Mouse (Mus musculus): ENCODE measurements around the gene Ccdc142. TPM values are rescaled to one million over a fixed set of nuclear protein-coding genes. Genes with fewer than 3 reads are reported as not detected.

Gene Ccdc142
- polyA plus RNA-seq, 1 experiment from 2014 or later = 3.0 TPM

DNA sequence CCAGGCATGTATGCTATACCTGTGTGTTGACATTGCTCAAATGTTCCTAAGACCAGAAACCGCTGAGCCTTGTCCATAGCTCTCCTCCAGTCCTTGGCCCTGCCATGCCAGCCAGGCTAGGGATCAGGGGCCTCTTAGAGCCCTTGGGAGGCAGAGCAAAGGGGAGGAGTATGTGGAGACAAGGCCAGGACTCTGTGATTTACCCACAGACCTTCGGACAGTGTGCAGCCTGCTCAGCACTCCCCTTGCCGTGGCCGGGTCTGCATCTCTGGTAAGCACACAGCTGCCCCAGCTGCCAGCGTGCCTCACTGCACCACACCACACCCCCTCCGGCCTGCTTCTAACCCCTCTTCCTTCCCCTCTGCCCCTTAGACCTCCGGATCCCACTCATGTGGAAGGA, 45.9 kb downstream of the Ccdc142 start:
- no peak for ATAC-seq (replicated peaks; ENCODE audit: low FRiP score)
- no peaks in the 10 kb centered on the region for H3K27me3 ChIP-seq (ENCODE audit: control insufficient read depth, insufficient read depth, low read length)
- no peak overlapping the region; the same call in 1 of the 2 replicates for H3K9ac ChIP-seq (ENCODE audit: low read length)
- H3K4me3 ChIP-seq (ENCODE audit: low read depth, low read length) = no peak overlapping the region
- WGBS = 66% methylated on average over 7 of the region's 7 CpGs
- no peak for DNase-seq (ENCODE audit: low spot score)
- no peaks in the 10 kb centered on the region for H3K9me3 ChIP-seq (ENCODE audit: control insufficient read depth, low read length)
- H3K27ac ChIP-seq (ENCODE audit: low read depth, low read length) = no peak overlapping the region
- no peak overlapping the region for H3K4me2 ChIP-seq (ENCODE audit: low read depth, low read length, severe bottlenecking)
- H3K4me1 ChIP-seq (replicated peaks; ENCODE audit: control insufficient read depth, insufficient read depth, low read length) = peaks cover 3% of the 10 kb centered on the region
- no peaks in the 10 kb centered on the region; the same call in 1 of the 2 replicates for H3K36me3 ChIP-seq (ENCODE audit: control insufficient read depth, insufficient read depth, low read length)

DNA sequence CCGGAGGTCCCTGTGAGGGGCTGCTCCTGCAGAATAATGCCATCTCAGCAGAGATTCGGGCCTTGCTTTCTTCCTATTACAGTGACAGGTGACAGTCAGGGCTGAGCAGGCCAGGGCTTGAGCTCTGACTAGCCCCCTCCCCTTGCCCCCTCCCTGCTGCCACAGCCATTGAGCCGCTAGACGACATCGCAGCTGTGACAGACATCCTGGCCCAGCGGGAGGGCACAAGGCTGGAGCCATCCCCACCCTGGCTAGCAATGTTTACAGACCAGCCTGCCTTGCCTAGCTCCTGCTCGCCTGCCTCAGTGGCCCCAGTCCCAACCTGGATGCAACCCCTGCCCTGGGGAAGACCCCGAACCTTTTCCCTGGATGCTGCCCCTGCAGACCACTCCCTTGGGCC, 50.3 kb downstream of the Ccdc142 start:
- Histone ChIP-seq H3K4me1 (replicated peaks; ENCODE audit: control insufficient read depth, insufficient read depth, low read length) (peaks cover 6% of the 10 kb centered on the region; the same call in 1 of the 2 replicates), H3K9ac (ENCODE audit: low read length) (no peak overlapping the region), H3K36me3 (ENCODE audit: control insufficient read depth, insufficient read depth, low read length) (no peaks in the 10 kb centered on the region; the same call in 1 of the 2 replicates), H3K9me3 (ENCODE audit: control insufficient read depth, low read length) (no peaks in the 10 kb centered on the region), H3K27ac (ENCODE audit: low read depth, low read length) (no peak overlapping the region), H3K4me2 (ENCODE audit: low read depth, low read length, severe bottlenecking) (no peak overlapping the region), H3K27me3 (ENCODE audit: control insufficient read depth, insufficient read depth, low read length) (no peaks in the 10 kb centered on the region), H3K4me3 (ENCODE audit: low read depth, low read length) (no peak overlapping the region)
- DNase-seq (ENCODE audit: low spot score) (no peak), ATAC-seq (replicated peaks; ENCODE audit: low FRiP score) (no peak)
- WGBS = 32% methylated on average over 8 of the region's 8 CpGs

DNA sequence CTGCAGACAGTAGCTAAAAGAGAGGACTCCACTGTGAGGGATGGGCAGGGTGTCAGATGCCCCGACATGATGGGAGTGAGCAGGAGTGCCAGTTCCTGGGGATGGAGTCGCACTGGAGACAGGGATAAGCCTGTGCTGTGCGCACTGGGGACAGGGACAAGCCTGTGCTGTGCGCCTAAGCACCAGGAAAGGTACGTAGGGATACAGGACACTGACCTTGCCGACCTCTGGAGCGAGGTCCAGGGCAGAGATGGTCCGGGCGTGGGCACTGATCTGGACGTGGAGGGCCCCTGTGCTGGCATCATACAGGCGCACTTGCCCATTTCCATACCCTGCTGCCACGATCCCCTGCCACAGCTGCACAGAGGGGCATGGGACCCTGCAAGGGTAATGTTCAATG, 51.6 kb downstream of the Ccdc142 start:
- Histone ChIP-seq H3K36me3 (ENCODE audit: control insufficient read depth, insufficient read depth, low read length) (no peaks in the 10 kb centered on the region; the same call in 1 of the 2 replicates), H3K9me3 (ENCODE audit: control insufficient read depth, low read length) (no peaks in the 10 kb centered on the region), H3K4me3 (ENCODE audit: low read depth, low read length) (no peak overlapping the region), H3K4me1 (replicated peaks; ENCODE audit: control insufficient read depth, insufficient read depth, low read length) (peaks cover 6% of the 10 kb centered on the region; the same call in 1 of the 2 replicates), H3K4me2 (ENCODE audit: low read depth, low read length, severe bottlenecking) (no peak overlapping the region), H3K27ac (ENCODE audit: low read depth, low read length) (no peak overlapping the region), H3K27me3 (ENCODE audit: control insufficient read depth, insufficient read depth, low read length) (no peaks in the 10 kb centered on the region), H3K9ac (ENCODE audit: low read length) (no peak overlapping the region)
- 81% methylated on average over 12 of the region's 12 CpGs for WGBS
- no peak for ATAC-seq (replicated peaks; ENCODE audit: low FRiP score)
- no peak for DNase-seq (ENCODE audit: low spot score)

DNA sequence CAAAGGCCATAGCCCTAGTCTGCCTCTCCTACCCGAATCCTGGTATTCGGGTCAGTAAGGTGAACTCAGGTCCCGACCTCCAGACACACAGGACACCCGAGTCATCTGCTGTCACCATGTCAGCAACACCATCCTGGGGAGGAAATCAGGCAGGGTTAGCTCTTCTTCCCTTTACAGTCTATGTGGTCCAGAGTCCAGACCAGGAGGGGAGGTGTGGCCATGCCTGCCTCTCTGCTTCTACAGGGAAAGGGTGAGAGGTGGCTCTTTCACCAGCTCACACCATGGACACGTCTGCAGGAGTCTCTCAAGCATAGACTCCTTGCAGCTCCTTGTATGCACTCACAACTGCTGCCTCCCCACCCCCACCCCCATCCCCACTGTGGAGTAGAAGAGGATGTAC, 52.1 kb downstream of the Ccdc142 start:
- no peak overlapping the region for H3K4me2 ChIP-seq (ENCODE audit: low read depth, low read length, severe bottlenecking)
- no peak overlapping the region for H3K9ac ChIP-seq (ENCODE audit: low read length)
- no peaks in the 10 kb centered on the region for H3K9me3 ChIP-seq (ENCODE audit: control insufficient read depth, low read length)
- no peaks in the 10 kb centered on the region; the same call in 1 of the 2 replicates for H3K36me3 ChIP-seq (ENCODE audit: control insufficient read depth, insufficient read depth, low read length)
- no peak overlapping the region for H3K27ac ChIP-seq (ENCODE audit: low read depth, low read length)
- DNase-seq (ENCODE audit: low spot score) = no peak
- WGBS = 74% methylated on average over 5 of the region's 5 CpGs
- no peaks in the 10 kb centered on the region for H3K27me3 ChIP-seq (ENCODE audit: control insufficient read depth, insufficient read depth, low read length)
- no peak for ATAC-seq (replicated peaks; ENCODE audit: low FRiP score)
- no peak overlapping the region for H3K4me3 ChIP-seq (ENCODE audit: low read depth, low read length)
- H3K4me1 ChIP-seq (replicated peaks; ENCODE audit: control insufficient read depth, insufficient read depth, low read length) = peaks cover 6% of the 10 kb centered on the region; the same call in 1 of the 2 replicates

DNA sequence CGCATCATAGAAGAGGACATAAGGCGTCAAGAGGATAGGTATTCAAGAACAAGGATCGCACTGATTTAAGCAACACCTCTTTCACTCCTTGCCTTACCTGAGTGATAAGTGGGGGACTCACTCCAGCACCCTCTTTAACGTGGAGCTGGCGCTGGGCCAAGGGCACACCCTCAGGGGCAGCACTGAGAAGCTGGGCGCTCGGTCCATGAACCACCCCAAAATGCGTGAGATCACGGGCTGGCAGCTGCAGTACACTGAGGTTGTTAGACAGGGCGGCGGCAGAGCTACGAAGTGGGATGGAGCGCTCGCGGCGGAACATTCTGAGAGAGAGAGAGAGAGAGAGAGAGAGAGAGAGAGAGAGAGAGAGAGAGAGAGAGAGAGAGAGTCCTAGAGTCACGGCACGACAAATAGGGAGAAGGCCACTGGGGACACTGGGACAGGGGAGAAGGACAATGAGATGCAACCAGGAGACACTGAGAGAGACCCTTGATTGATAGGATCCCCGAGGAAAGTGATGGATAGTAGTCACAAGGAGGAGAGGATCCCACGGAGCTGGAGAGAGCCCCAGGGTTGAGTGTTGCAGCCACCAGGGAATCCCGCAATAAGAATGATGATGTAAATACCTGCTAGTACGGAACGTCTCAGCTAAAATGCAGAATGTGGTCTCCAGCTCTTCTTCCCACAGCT, 54.3 kb downstream of the Ccdc142 start:
- Histone ChIP-seq H3K9me3 (ENCODE audit: control insufficient read depth, low read length) (no peaks in the 10 kb centered on the region), H3K27ac (ENCODE audit: low read depth, low read length) (no peak overlapping the region)
- WGBS = 7% methylated on average over 23 of the region's 23 CpGs

DNA sequence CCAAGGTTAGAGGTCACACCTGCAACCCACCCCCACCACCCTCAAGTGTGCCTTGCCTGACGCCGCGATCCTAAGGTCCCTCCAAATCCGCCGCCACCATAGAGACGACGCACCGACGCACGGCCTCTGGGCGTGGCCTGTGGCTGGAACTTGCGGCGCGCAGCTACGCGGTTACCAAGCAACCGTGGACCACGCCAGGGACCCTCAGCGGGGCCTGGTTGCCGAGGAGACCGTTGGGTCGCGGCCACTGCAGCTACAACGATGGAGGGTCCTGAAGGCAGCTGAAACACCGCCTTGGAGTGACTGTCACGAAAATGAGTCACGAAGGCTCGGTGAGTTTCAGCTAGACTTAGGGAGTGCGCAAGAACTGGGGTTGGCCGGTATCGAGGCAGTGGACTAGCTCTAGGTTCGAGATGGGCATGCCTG, 54.9 kb downstream of the Ccdc142 start, which contains the start of the genes Wdr54 and 1700003E16Rik:
Wdr54 (minus strand) TSS at position 139 of the 426 bp plus-strand sequence.
1700003E16Rik (plus strand) TSS at position 146 of the 426 bp plus-strand sequence.
- WGBS = 2% methylated on average over 32 of the region's 32 CpGs
- DNase-seq (ENCODE audit: low spot score) = peak; percentile 93
- H3K4me2 ChIP-seq (ENCODE audit: low read depth, low read length, severe bottlenecking) = peak within 1 kb of the TSS; percentile 87
- H3K4me1 ChIP-seq (replicated peaks; ENCODE audit: control insufficient read depth, insufficient read depth, low read length) = peaks cover 6% of the 10 kb centered on the region; the same call in 1 of the 2 replicates
- H3K27ac ChIP-seq (ENCODE audit: low read depth, low read length) = no peak within 1 kb of the TSS
- peak; percentile 93 for ATAC-seq (replicated peaks; ENCODE audit: low FRiP score)
- no peaks in the 10 kb centered on the region for H3K36me3 ChIP-seq (ENCODE audit: control insufficient read depth, insufficient read depth, low read length)
- peak within 1 kb of the TSS; percentile 63 for H3K9ac ChIP-seq (ENCODE audit: low read length)
- H3K4me3 ChIP-seq (ENCODE audit: low read depth, low read length) = peak within 1 kb of the TSS; percentile 50
- H3K27me3 ChIP-seq (ENCODE audit: control insufficient read depth, insufficient read depth, low read length) = peaks cover 14% of the 10 kb centered on the region
- H3K9me3 ChIP-seq (ENCODE audit: control insufficient read depth, low read length) = no peaks in the 10 kb centered on the region

More for the DNA sequence above, 54.3 kb downstream of the Ccdc142 start:
- Histone ChIP-seq H3K4me1 (replicated peaks; ENCODE audit: control insufficient read depth, insufficient read depth, low read length) (peaks cover 6% of the 10 kb centered on the region; the same call in 1 of the 2 replicates), H3K4me2 (ENCODE audit: low read depth, low read length, severe bottlenecking) (peak overlapping the region; percentile 87), H3K36me3 (ENCODE audit: control insufficient read depth, insufficient read depth, low read length) (no peaks in the 10 kb centered on the region; the same call in 1 of the 2 replicates), H3K4me3 (ENCODE audit: low read depth, low read length) (peak overlapping the region; percentile 50), H3K9ac (ENCODE audit: low read length) (peak overlapping the region; percentile 63), H3K27me3 (ENCODE audit: control insufficient read depth, insufficient read depth, low read length) (peaks cover 9% of the 10 kb centered on the region)
- ATAC-seq (replicated peaks; ENCODE audit: low FRiP score) = peak; percentile 42
- peak; percentile 64 for DNase-seq (ENCODE audit: low spot score)

MicroRNAs encoded within 50 kb of the gene (microRNA counts, 519-probe panel; counts per million panel counts)
- 31.2 counts per million for microRNA mmu-miR-3470a+mmu-miR-3470b

Small RNAs within 50 kb of the gene (microRNA-seq; reads per million reads assigned to microRNA genes)
- not detected for gene Mir3470a (ENCODE audit: insufficient number of aligned reads)

Other genes with a start within 250 kb of the Ccdc142 start
- 2.0 and 2.2 TPM in 2 replicates for gene Sema4f, start 161.8 kb upstream of the Ccdc142 start, polyA plus RNA-seq (2014; fragmentation: Nextera tagmentation; extraction: Ambion mirVana)
- 0.35 and 0.39 TPM in 2 replicates for gene M1ap, start 154.7 kb upstream of the Ccdc142 start, polyA plus RNA-seq (2014; fragmentation: Nextera tagmentation; extraction: Ambion mirVana)
- 4.8 and 5.6 TPM in 2 replicates for gene Dok1, start 68.1 kb upstream of the Ccdc142 start, polyA plus RNA-seq (2014; fragmentation: Nextera tagmentation; extraction: Ambion mirVana)
- 9.2 and 9.9 TPM in 2 replicates for gene Loxl3, start 67.4 kb upstream of the Ccdc142 start, polyA plus RNA-seq (2014; fragmentation: Nextera tagmentation; extraction: Ambion mirVana)
- gene Aup1, start 47.1 kb upstream of the Ccdc142 start, polyA plus RNA-seq (2014; fragmentation: Nextera tagmentation; extraction: Ambion mirVana) = 124 and 125 TPM in 2 replicates
- gene Htra2, start 46.3 kb upstream of the Ccdc142 start, polyA plus RNA-seq (2014; fragmentation: Nextera tagmentation; extraction: Ambion mirVana) = 30.1 and 32.5 TPM in 2 replicates
- 0.85 and 1.3 TPM in 2 replicates for gene Dqx1, start 43.8 kb upstream of the Ccdc142 start, polyA plus RNA-seq (2014; fragmentation: Nextera tagmentation; extraction: Ambion mirVana)
- not detected in 2 replicates for gene Tlx2, start 31.3 kb upstream of the Ccdc142 start, polyA plus RNA-seq (2014; fragmentation: Nextera tagmentation; extraction: Ambion mirVana)
- 34.3 and 36.4 TPM in 2 replicates for gene Pcgf1, start 23.7 kb upstream of the Ccdc142 start, polyA plus RNA-seq (2014; fragmentation: Nextera tagmentation; extraction: Ambion mirVana)
- 0.40 TPM in 1 of 2 replicates, not detected in the other for gene Lbx2, start 15.2 kb upstream of the Ccdc142 start, polyA plus RNA-seq (2014; fragmentation: Nextera tagmentation; extraction: Ambion mirVana)
- gene Gm42688, start within 50 bp of the Ccdc142 start, polyA plus RNA-seq (2014; fragmentation: Nextera tagmentation; extraction: Ambion mirVana) = 2.5 and 3.0 TPM in 2 replicates
- 116 and 123 TPM in 2 replicates for gene Mrpl53, start 7.4 kb downstream of the Ccdc142 start, polyA plus RNA-seq (2014; fragmentation: Nextera tagmentation; extraction: Ambion mirVana)
- gene Mogs, start 13.9 kb downstream of the Ccdc142 start, polyA plus RNA-seq (2014; fragmentation: Nextera tagmentation; extraction: Ambion mirVana) = 37.1 and 39.0 TPM in 2 replicates
- gene Wbp1, start 20.0 kb downstream of the Ccdc142 start, polyA plus RNA-seq (2014; fragmentation: Nextera tagmentation; extraction: Ambion mirVana) = 141 and 154 TPM in 2 replicates
- gene Ino80b, start 23.8 kb downstream of the Ccdc142 start, polyA plus RNA-seq (2014; fragmentation: Nextera tagmentation; extraction: Ambion mirVana) = 20.0 and 27.7 TPM in 2 replicates
- gene Rtkn, start 33.9 kb downstream of the Ccdc142 start, polyA plus RNA-seq (2014; fragmentation: Nextera tagmentation; extraction: Ambion mirVana) = 17.8 and 23.0 TPM in 2 replicates
- gene Wdr54, start 54.8 kb downstream of the Ccdc142 start, polyA plus RNA-seq (2014; fragmentation: Nextera tagmentation; extraction: Ambion mirVana) = 12.6 and 15.6 TPM in 2 replicates
- 1.2 and 1.9 TPM in 2 replicates for gene 1700003E16Rik, start 54.8 kb downstream of the Ccdc142 start, polyA plus RNA-seq (2014; fragmentation: Nextera tagmentation; extraction: Ambion mirVana)
- 99.6 and 104 TPM in 2 replicates for gene Dctn1, start 64.3 kb downstream of the Ccdc142 start, polyA plus RNA-seq (2014; fragmentation: Nextera tagmentation; extraction: Ambion mirVana)
- gene Slc4a5, start 118.2 kb downstream of the Ccdc142 start, polyA plus RNA-seq (2014; fragmentation: Nextera tagmentation; extraction: Ambion mirVana) = 0.35 and 0.84 TPM in 2 replicates
- 48.0 and 48.1 TPM in 2 replicates for gene Mthfd2, start 224.3 kb downstream of the Ccdc142 start, polyA plus RNA-seq (2014; fragmentation: Nextera tagmentation; extraction: Ambion mirVana)
- gene Mob1a, start 224.4 kb downstream of the Ccdc142 start, polyA plus RNA-seq (2014; fragmentation: Nextera tagmentation; extraction: Ambion mirVana) = 69.7 TPM in 2 replicates
- 128 and 140 TPM in 2 replicates for gene Bola3, start 247.5 kb downstream of the Ccdc142 start, polyA plus RNA-seq (2014; fragmentation: Nextera tagmentation; extraction: Ambion mirVana)